Mouse (Mus musculus) heart, postnatal 25 days (tissue): ENCODE measurements around the gene Serpina3k. TPM values are rescaled to one million over a fixed set of nuclear protein-coding genes. Genes with fewer than 3 reads are reported as not detected.
"Not testable (repeated sequence)": the region's sequence is repeated elsewhere in the genome, so short reads cannot be mapped to it uniquely, and the experiment has no call there.

Experiments used
- DNase-seq: peaks from one replicate; pipeline ENCODE4 v3.0.0; 2022; ENCODE audit warnings: low spot score
- intact Hi-C: fragments of 180-260 bp; cut with DNase I; formaldehyde crosslinking; loops from one replicate; pipeline ENCODE4 v1.15.1; 2025
- total RNA-seq, 2 experiments: library from RNA; stranded (reverse); gene quantifications; 2 replicates each; pipeline ENCODE4 v1.2.3; 2021

The Serpina3k gene
- not detected for total RNA-seq

DNA sequence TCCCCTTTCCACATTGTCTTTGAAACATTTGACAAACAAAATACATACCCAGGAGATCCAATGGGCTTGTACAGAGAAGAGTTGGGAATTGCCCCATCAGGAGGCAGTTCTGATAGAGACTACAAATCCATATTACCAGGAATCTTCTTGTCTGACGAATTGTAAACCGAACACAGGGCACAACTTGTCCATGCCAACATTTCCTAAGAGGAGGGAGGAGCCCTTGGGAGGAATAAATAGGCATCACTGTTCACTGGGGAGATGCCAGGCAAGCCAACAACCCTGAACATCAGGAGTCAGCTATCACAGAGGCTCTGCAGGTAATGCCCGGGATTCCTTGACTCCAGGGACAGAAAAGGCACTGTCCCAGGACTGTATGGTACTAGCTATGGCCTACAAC is at the start of gene Serpina3k, which contains the start of gene Serpina3m:
Gene Serpina3k (plus strand): TSS at position 261 of the 400 bp plus-strand sequence.
Gene Serpina3m (plus strand): TSS at position 261 of the 400 bp plus-strand sequence.
- DNase-seq, intact Hi-C loops: not testable (repeated sequence)

GRCm38 (mm10) chr12:104289872-104290271 is 48.4 kb upstream of the Serpina3k start:
- no peak for DNase-seq
- intact Hi-C loops: no loop called here

GRCm38 (mm10) chr12:104293963-104294362 is 44.3 kb upstream of the Serpina3k start:
- intact Hi-C loops: no loop called here
- no peak for DNase-seq

DNA sequence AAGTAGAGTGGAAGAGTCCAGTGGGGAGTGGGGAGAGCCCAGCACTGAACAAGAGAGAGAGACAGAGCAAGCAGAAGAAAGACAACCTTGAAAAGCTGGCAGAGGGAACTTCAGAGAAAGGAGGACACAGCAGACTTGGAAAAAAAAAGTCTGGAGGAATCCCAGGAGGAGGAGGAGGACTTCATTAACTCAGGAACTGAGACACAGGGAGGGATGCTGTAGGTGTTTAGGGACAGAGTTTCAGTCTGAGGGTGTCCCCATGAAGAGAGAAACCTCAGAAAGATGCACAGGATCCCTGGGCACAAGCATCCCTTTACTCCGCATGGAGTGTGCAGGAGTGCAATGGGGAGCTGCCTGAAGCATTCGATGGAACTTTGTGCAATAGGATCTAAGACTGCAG is 40.2 kb upstream of the Serpina3k start:
- intact Hi-C loops: no loop called here

DNA sequence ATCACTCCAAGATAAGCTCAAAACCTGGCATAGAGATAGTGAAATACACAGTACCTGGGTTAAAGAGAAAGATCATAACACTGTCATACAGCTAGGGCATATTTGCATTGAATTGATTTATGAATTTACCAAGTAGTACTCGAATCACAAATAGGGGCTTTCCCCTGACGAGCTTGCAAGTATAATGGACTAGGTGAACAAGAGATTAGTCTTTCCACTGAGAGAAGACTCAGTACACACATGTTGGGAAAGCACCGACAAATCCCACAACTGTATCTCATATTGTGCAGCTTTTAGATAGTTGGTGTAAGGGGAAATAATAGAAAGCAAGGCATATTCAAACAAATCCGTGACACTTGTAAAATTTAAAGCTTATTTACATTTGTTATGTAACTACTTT is 32.3 kb upstream of the Serpina3k start:
- no peak for DNase-seq
- intact Hi-C loops: no loop called here

More for the DNA sequence above, 40.2 kb upstream of the Serpina3k start:
- no peak for DNase-seq

DNA sequence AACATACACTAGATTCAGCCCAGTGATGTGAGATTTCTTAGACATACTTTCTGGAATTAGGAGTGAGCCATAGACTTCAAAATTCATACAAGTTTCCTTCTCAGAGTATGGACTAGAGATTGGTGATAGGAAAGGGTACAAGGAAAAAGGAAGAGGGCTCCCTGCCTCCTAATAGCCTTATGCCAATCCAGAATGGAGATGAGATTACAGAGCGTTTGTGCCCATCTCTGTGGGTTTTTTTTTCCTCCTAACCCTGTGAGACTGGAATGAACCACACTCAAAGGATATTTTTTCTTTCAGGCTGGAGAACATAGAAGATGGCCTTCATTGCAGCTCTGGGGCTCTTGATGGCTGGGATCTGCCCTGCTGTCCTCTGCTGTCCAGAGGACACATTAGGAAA is 24.0 kb upstream of the Serpina3k start, which contains the start of gene Serpina3j:
Gene Serpina3j (plus strand): TSS at position 301 of the 400 bp plus-strand sequence.
- no peak for DNase-seq
- intact Hi-C loops: no loop called here

DNA sequence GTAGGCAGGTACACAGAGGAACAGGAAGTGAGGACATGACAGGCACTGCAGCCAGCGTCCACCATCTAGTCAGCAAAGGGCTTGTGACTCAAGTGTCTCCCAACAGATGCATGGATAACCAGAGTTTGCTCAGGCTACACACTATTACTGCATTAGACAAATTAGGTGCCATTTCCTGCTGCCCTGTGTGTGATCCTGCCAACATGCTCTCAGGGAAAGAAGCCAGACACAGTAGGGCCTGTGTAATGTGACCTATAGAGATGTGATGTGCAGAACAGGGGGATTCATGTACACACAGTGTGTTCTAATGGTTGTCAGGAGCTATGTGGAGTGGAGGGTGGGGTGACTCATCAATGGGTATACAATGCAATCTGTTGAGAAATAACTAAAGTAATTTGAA is 15.8 kb upstream of the Serpina3k start:
- no peak for DNase-seq
- intact Hi-C loops: no loop called here

DNA sequence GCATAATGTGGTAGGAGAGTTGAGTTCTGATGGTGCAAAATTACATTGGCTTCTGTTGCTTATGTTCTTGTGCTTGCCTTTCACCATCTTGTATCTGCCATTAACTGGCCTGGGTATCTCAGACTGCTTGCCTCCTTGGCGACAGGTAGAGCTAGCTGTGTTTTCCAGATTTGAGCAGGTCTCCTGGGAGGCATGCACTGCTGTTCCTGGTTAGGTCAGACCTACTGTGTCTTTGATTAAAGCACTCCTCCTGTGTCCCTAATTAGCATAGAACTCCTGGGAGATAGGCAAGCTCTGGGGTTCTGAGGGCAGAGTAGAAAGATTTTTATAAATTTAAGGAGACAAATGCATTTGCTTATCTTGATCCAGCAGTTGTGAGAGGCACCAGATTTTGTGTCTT is 6.6 kb upstream of the Serpina3k start:
- intact Hi-C loops: no loop called here
- DNase-seq: no peak

GRCm38 (mm10) chr12:104336873-104337272 is 1.4 kb upstream of the Serpina3k start:
- DNase-seq, intact Hi-C loops: not testable (repeated sequence)

DNA sequence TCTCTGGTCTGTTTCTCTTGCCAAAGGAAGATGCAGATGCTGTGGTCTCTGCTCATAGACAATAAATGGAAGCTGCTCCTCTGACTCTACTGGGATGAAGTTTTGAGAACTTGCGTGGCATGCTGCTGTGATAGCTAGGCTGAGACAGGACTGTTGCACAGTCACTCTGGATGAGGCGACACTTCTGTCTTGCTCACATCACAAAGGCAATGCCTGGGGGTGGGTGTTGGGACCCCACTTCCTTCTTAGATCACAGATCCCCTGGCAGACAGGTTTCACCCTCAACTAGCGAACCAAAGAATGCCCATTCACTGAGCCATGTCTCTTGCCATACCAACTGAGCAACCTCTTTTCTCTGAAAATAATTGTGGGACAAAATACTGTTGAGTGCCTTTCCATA is 419 bp downstream of the Serpina3k start:
- intact Hi-C loops: no loop called here
- DNase-seq: no peak

DNA sequence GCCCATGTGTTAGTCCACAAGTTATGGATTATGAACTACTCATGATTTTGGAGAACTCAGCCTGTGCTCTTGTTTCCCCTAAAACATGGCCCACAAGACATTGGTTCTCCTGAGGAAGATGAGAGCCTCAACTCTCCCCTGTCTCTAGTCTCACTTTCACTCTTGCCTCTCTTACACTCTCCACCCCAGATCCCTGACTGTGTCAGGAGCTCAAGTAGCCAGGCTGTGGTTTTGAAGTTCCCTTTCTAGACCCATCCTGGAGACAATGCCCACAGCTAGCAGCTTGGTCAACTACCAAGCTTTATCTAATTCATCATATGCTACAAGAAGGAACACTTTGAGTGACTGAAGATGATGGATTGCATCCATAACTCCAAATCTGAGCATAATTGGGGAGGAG is 4.2 kb downstream of the Serpina3k start:
- DNase-seq, intact Hi-C loops: not testable (repeated sequence)

DNA sequence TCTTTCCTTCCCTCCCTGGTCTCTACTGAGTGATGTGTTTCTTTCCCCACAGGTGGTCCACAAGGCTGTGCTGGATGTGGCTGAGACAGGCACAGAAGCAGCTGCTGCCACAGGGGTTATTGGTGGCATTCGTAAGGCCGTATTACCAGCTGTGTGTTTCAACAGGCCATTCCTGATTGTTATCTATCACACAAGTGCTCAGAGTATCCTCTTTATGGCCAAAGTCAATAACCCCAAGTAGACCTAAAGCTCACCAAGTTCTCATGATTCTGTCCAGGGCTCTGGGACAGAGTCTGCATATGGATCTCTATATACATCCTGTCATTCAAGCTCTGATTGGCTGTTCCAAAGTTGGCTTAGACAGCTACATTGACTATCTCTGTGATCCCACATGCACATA is 6.9 kb downstream of the Serpina3k start:
- intact Hi-C loops: no loop called here

GRCm38 (mm10) chr12:104345707-104346106 is 7.4 kb downstream of the Serpina3k start:
- intact Hi-C loops: no loop called here
- no peak for DNase-seq

More for the DNA sequence above, 6.9 kb downstream of the Serpina3k start:
- no peak for DNase-seq

DNA sequence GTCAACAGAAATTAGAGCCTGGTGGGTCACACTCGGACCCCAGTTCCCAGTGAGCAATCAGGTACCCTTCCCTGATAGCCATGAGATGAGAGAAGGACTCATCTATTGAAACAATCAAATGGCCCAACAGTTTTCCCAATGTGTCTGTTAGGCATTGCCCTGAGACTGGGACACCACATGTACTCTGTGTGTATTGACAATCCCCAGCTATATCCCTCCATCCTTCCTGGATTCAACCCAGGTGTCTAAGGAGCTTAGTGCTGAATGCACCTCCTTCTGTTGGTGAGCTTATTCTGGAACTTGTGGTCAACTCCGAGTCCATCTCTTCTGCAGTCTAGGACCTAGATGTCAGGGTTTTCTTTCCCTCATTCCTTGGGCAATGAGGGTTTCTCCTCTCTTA is 8.8 kb downstream of the Serpina3k start:
- intact Hi-C loops: no loop called here
- DNase-seq: no peak

- intact Hi-C loops: not testable (repeated sequence)
Measured at GRCm38 (mm10) chr12:104351812-104352211, 13.5 kb downstream of the Serpina3k start.

GRCm38 (mm10) chr12:104356006-104356405 is 17.7 kb downstream of the Serpina3k start:
- DNase-seq: no peak
- intact Hi-C loops: no loop called here

More at GRCm38 (mm10) chr12:104351812-104352211, 13.5 kb downstream of the Serpina3k start:
- DNase-seq: not testable (repeated sequence)

DNA sequence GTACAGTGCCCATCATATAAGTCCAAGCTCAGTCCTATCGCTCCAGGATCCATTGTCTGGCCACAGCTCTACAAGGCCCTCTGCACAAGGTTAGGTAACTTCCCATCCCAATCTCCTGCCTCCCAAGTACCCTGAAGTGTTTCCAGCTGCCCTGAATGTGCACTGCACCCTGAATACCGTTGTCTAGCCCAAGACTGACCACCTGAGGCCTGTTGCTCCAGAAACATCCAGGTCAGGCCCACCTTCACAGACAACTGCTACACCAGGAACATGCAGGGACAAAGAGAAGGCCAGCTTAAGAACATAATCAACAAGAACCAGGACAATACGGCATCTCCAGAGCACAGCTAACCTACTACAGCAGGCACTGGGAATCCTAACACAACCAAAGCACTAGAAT is 31.7 kb downstream of the Serpina3k start:
- DNase-seq: no peak
- intact Hi-C loops: no loop called here

DNA sequence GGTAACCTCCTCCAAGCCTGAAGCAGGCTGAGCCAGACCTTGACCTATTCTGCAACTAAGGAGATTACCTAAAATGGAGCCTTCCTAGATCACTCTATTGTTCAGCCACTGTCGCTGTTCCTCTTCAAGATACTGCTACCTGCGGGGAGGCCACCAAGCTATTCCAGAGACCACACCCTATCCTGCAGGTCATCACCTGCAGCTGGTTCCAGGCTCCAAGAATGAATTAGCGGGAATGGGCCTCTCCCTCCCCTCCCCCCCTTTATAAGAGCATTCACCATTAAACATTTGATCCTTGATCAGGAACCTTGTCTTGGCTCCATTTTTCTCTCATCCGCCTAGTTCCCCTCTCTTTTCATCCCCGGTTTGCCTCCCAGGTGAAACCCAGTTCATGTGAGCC is 38.9 kb downstream of the Serpina3k start:
- DNase-seq, intact Hi-C loops: not testable (repeated sequence)

DNA sequence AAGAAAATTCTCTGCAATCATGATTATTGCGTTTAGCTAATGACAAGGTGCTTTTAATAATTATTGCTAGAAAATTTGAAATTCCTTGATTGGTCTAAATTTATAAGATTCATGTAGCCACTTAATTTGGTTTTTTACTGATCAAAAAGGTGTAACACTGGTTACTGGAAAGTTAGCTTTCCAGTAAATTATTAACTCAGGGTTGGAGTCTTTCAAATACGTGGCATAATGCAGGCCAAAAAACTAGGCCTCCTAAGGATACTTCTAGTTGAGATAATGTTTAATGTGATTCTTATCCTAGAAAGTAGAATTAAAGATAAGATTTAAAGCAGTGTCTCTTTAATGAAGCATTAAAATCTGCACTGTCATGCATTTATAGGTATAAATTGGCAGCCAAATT is 40.1 kb downstream of the Serpina3k start:
- intact Hi-C loops, DNase-seq: not testable (repeated sequence)

GRCm38 (mm10) chr12:104378815-104379214 is 40.5 kb downstream of the Serpina3k start:
- intact Hi-C loops, DNase-seq: not testable (repeated sequence)

DNA sequence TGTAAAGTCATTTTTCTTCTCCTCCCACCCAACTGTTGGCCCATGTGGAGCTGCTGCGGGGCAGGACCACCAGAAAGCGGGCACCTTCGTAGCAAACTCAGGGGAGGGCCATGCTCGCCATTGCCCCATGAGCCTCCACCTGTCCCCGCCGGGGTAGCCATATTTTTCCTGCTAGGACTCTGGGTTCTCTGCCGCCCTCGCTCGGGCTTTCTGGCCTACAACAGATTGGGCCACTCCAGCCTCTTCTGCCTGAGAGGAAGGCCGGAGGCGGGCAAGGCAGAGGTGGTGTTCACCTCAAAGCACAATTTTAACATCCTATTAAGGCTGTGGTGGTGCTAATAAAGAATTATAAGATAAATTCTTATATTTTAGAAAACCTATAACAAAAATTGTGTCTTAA is 41.6 kb downstream of the Serpina3k start:
- no peak for DNase-seq
- intact Hi-C loops: no loop called here

- intact Hi-C loops, DNase-seq: not testable (repeated sequence)
Measured at GRCm38 (mm10) chr12:104381071-104381604, 42.9 kb downstream of the Serpina3k start.
